Mouse (Mus musculus) c-Kit-positive CD71-positive TER-119-positive erythroid progenitor cells, embryonic 14.5 days (primary cell): Measurements from ENCODE around the gene Cd80.

Source experiments
- DNase-seq: peaks from one replicate; pipeline ENCODE4 v3.0.0-alpha.2; 2013; ENCODE audit warnings: low spot score

Gene Cd80

GRCm38 (mm10) chr16:38522129-38523084, 67.0 kb downstream of the Cd80 start, which contains the start of gene Timmdc1:
Gene Timmdc1 (minus strand): TSS chr16:38522663.
- peak; percentile 97 for DNase-seq

DNA sequence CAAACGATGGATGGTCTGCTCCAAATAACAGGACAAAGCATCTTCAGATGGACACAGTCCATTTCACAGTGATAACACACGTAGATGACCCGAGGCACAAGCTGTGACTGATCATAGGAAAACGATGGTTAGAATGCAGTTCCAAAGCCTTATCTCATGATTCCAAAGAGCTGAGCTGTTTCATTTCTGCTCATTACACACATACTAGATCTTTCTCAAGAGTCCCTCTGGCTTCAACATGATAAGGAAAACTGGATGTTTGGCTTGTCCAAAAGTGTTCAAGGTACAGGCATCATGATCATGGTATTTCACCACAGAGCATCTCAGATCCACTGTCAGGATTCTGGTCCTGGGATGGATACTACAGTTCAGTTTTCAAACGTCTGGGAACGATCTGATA, 70.9 kb downstream of the Cd80 start:
- peak; percentile 69 for DNase-seq

GRCm38 (mm10) chr16:38536544-38537146, 81.3 kb downstream of the Cd80 start:
- peak; percentile 77 for DNase-seq

- DNase-seq = no peak
These were observed 83.5 kb downstream of the Cd80 start for GRCm38 (mm10) chr16:38538716-38539380.
